In genomic region chr9:51278500-51279381, GRCm38 (mm10) we compare ENCODE assay signal across 7 mouse cellular contexts. TPM values are rescaled to one million over a fixed set of nuclear protein-coding genes. Genes with fewer than 3 reads are reported as not detected.
A peak's percentile ranks its signal among the peaks of the same experiment; 100 is the strongest.
DNase-seq lines count a peak whose midpoint lies in the region; ATAC-seq lines count a peak whose summit lies in the region.

Colca2 (minus strand) TSS chr9:51278569.

- peak within 1 kb of the TSS; percentile 56 for H3K4me3 ChIP-seq in embryonic facial prominence, embryonic 12.5 days
- peak within 1 kb of the TSS; percentile 51 for H3K4me3 ChIP-seq in limb, embryonic 11.5 days (ENCODE audit: low read depth, low read length)
- H3K4me3 ChIP-seq in midbrain, embryonic 12.5 days: peak within 1 kb of the TSS; percentile 53

- WGBS in embryonic facial prominence, embryonic 12.5 days: under 1% methylated on average over 53 of the region's 53 CpGs
- under 1% methylated on average over 53 of the region's 53 CpGs for WGBS in limb, embryonic 11.5 days
- under 1% methylated on average over 53 of the region's 53 CpGs for WGBS in midbrain, embryonic 12.5 days

- H3K4me2 ChIP-seq in embryonic facial prominence, embryonic 12.5 days (replicated peaks): peak within 1 kb of the TSS; percentile 85
- peak within 1 kb of the TSS; percentile 87 for H3K4me2 ChIP-seq in limb, embryonic 11.5 days (ENCODE audit: low read depth, severe bottlenecking)
- H3K4me2 ChIP-seq in midbrain, embryonic 12.5 days (replicated peaks): peak within 1 kb of the TSS; percentile 89

- peaks cover 4% of the 10 kb centered on the region; the same call in 1 of the 2 replicates for H3K4me1 ChIP-seq in embryonic facial prominence, embryonic 12.5 days
- H3K4me1 ChIP-seq in limb, embryonic 11.5 days (ENCODE audit: control insufficient read depth, insufficient read depth, low read length): no peaks in the 10 kb centered on the region
- peaks cover 20% of the 10 kb centered on the region; the same call in 1 of the 2 replicates for H3K4me1 ChIP-seq in midbrain, embryonic 12.5 days

- peak; percentile 90 for DNase-seq in adrenal gland, postnatal 14 days
- peak; percentile 88 for DNase-seq in heart, adult 18-20 months
- DNase-seq in kidney, adult 11 months: peak; percentile 77
- peak; percentile 87 for DNase-seq in limb, embryonic 11.5 days (ENCODE audit: low spot score)
- DNase-seq in spleen, postnatal 36 days (ENCODE audit: low spot score in 2 of 2): peak; percentile 17 to 19

- peak within 1 kb of the TSS; percentile 56 for H3K9ac ChIP-seq in embryonic facial prominence, embryonic 12.5 days
- peak within 1 kb of the TSS; percentile 70 for H3K9ac ChIP-seq in limb, embryonic 11.5 days (ENCODE audit: low read length)
- H3K9ac ChIP-seq in midbrain, embryonic 12.5 days (replicated peaks): peak within 1 kb of the TSS; percentile 62

- H3K36me3 ChIP-seq in embryonic facial prominence, embryonic 12.5 days: no peaks in the 10 kb centered on the region
- H3K36me3 ChIP-seq in limb, embryonic 11.5 days (ENCODE audit: control insufficient read depth, insufficient read depth, low read length): no peaks in the 10 kb centered on the region
- H3K36me3 ChIP-seq in midbrain, embryonic 12.5 days: no peaks in the 10 kb centered on the region

- H3K9me3 ChIP-seq in embryonic facial prominence, embryonic 12.5 days: no peaks in the 10 kb centered on the region
- H3K9me3 ChIP-seq in limb, embryonic 11.5 days (ENCODE audit: control insufficient read depth, low read length): no peaks in the 10 kb centered on the region
- H3K9me3 ChIP-seq in midbrain, embryonic 12.5 days: no peaks in the 10 kb centered on the region

- peak; percentile 96 for ATAC-seq in embryonic facial prominence, embryonic 12.5 days (ENCODE audit: insufficient number of reproducible peaks, insufficient read depth, low FRiP score, low TSS enrichment)
- peak; percentile 96 for ATAC-seq in limb, embryonic 11.5 days (ENCODE audit: insufficient number of reproducible peaks, low FRiP score, low TSS enrichment, low read depth)
- peak; percentile 96 for ATAC-seq in midbrain, embryonic 12.5 days (ENCODE audit: low FRiP score, low read depth)

- H3K27ac ChIP-seq in embryonic facial prominence, embryonic 12.5 days: peak within 1 kb of the TSS; percentile 70; the same call in 1 of the 2 replicates
- H3K27ac ChIP-seq in limb, embryonic 11.5 days (replicated peaks; ENCODE audit: low read depth, low read length): 0 out of 2 replicates have a peak within 1 kb of the TSS, but pooled peaks have one; percentile 10
- H3K27ac ChIP-seq in midbrain, embryonic 12.5 days (replicated peaks): no peak within 1 kb of the TSS

- H3K27me3 ChIP-seq in embryonic facial prominence, embryonic 12.5 days: peaks cover 15% of the 10 kb centered on the region
- peaks cover 2% of the 10 kb centered on the region; the same call in 1 of the 2 replicates for H3K27me3 ChIP-seq in limb, embryonic 11.5 days (ENCODE audit: control insufficient read depth, insufficient read depth, low read length)
- peaks cover 42% of the 10 kb centered on the region for H3K27me3 ChIP-seq in midbrain, embryonic 12.5 days

RNA-seq across cellular contexts. Expression of gene Colca2, which starts in this region (rescaled TPM):
- total RNA-seq in adrenal gland, postnatal 14 days (2021): 2.9 and 5.4 TPM in 2 replicates
- 2.9 and 3.0 TPM in 2 replicates for polyA plus RNA-seq in embryonic facial prominence, embryonic 12.5 days (2016; fragmentation: Nextera tagmentation; extraction: Ambion mirVana)
- total RNA-seq in heart, adult 18-20 months (2021): 1 to 10 TPM; 1.3 to 2.0 TPM
- 1.8 and 2.2 TPM in 2 replicates for polyA plus RNA-seq in limb, embryonic 11.5 days (2014; fragmentation: Nextera tagmentation; extraction: Ambion mirVana)
- polyA plus RNA-seq in midbrain, embryonic 12.5 days (2016; fragmentation: Nextera tagmentation; extraction: Ambion mirVana): 1.3 and 1.5 TPM in 2 replicates

Comparison
In these comparisons a context has a peak if more than half of its experiments do, and no peak if none do; other contexts are left out.
1. DNase-seq: peak in every context shown above with its lines; median percentile 90 in adrenal gland, postnatal 14 days; 88 in heart, adult 18-20 months; 87 in limb, embryonic 11.5 days; 77 in kidney, adult 11 months; 18 in spleen, postnatal 36 days.